Mouse (Mus musculus) MEL (cell line): Measurements from ENCODE around the gene Cbs. TPM values are rescaled to one million over a fixed set of nuclear protein-coding genes. Genes with fewer than 3 reads are reported as not detected.
A peak's percentile ranks its signal among the peaks of the same experiment; 100 is the strongest.

Experiments
- DNase-seq: peaks from one replicate; pipeline ENCODE4 v3.0.0; 2011; ENCODE audit warnings: low read depth, low spot score
- H3K27ac ChIP-seq: 2 replicates; pipeline ENCODE4 v1.5.1; 2012; ENCODE audit warnings: low read depth, mild to moderate bottlenecking, control low read depth, low read length, moderate library complexity; ENCODE audit not compliant: control insufficient read depth
- H3K27me3 ChIP-seq, 2 experiments: fragments of 150-350 bp in 1 of 2; sonication (generic) in 1 of 2; 2 replicates each; pipeline ENCODE4 v1.6.1; 2012; ENCODE audit warnings: low read length in 2 of 2, mild to moderate bottlenecking in 2 of 2, improper control_type of control experiment in 1 of 2, moderate library complexity in 1 of 2; ENCODE audit not compliant: insufficient read depth in 2 of 2, control insufficient read depth in 1 of 2
- H3K36me3 ChIP-seq, 2 experiments: 2 replicates each; pipeline ENCODE4 v1.6.1; 2012 to 2014; ENCODE audit warnings: low read length in 2 of 2, improper control_type of control experiment in 1 of 2, inconsistent platforms in 1 of 2, mild to moderate bottlenecking in 1 of 2; ENCODE audit not compliant: insufficient read depth in 2 of 2, control insufficient read depth in 1 of 2
- H3K4me1 ChIP-seq, 2 experiments: fragments of 150-350 bp in 1 of 2; sonication (generic) in 1 of 2; 2 replicates each; pipeline ENCODE4 v1.6.1; 2012; ENCODE audit warnings: low read length in 2 of 2, improper control_type of control experiment in 1 of 2, mild to moderate bottlenecking in 1 of 2; ENCODE audit not compliant: insufficient read depth in 2 of 2, control insufficient read depth in 1 of 2
- H3K4me3 ChIP-seq, 2 experiments: fragments of 150-350 bp in 1 of 2; sonication (generic) in 1 of 2; 2 replicates each; pipeline ENCODE4 v1.5.1; 2012; ENCODE audit warnings: low read depth in 2 of 2, low read length in 2 of 2, mild to moderate bottlenecking in 2 of 2, moderate library complexity in 2 of 2, control low read depth in 1 of 2, improper control_type of control experiment in 1 of 2; ENCODE audit not compliant: control insufficient read depth in 1 of 2, insufficient read depth in 1 of 2
- H3K79me2 ChIP-seq: 2 replicates; pipeline ENCODE4 v1.6.1; 2012; ENCODE audit warnings: mild to moderate bottlenecking, low read length, moderate library complexity; ENCODE audit not compliant: control insufficient read depth, poor library complexity, insufficient read depth
- H3K9ac ChIP-seq: 2 replicates; pipeline ENCODE4 v1.6.1; 2012; ENCODE audit warnings: low read depth, mild to moderate bottlenecking, control low read depth, low read length, moderate library complexity; ENCODE audit not compliant: control insufficient read depth, poor library complexity, severe bottlenecking
- H3K9me3 ChIP-seq: fragments of 150-350 bp; sonication (generic); replicated peaks from 2 replicates; pipeline ENCODE4 v1.6.1; 2012; ENCODE audit warnings: mild to moderate bottlenecking, low read length, improper control_type of control experiment, moderate library complexity; ENCODE audit not compliant: insufficient read depth
- CHD2 ChIP-seq: IDR thresholded peaks from 2 replicates; pipeline ENCODE4 v1.6.1; 2011; ENCODE audit warnings: low read length, improper control_type of control experiment
- CTCF ChIP-seq, 3 experiments: IDR thresholded peaks in 2 of 3; conservative IDR thresholded peaks in 1 of 3; 2 replicates each; pipeline ENCODE4 v1.5.1; 2011 to 2012; ENCODE audit warnings: low read length in 3 of 3, low read depth in 2 of 3, mild to moderate bottlenecking in 2 of 3, improper control_type of control experiment in 1 of 3, inconsistent platforms in 1 of 3, mixed read lengths in 1 of 3, moderate library complexity in 1 of 3; ENCODE audit not compliant: control insufficient read depth in 1 of 3, insufficient read depth in 1 of 3, poor library complexity in 1 of 3, severe bottlenecking in 1 of 3
- ETS1 ChIP-seq: IDR thresholded peaks from 2 replicates; pipeline ENCODE4 v1.6.1; 2012; ENCODE audit warnings: low read depth, mild to moderate bottlenecking, inconsistent platforms, low read length, improper control_type of control experiment, moderate library complexity
- JUND ChIP-seq: IDR thresholded peaks from 2 replicates; pipeline ENCODE4 v1.6.1; 2011; ENCODE audit warnings: low read depth, mild to moderate bottlenecking, improper control_type of control experiment, low read length
- MAFK ChIP-seq: IDR thresholded peaks from 2 replicates; pipeline ENCODE4 v1.6.1; 2011; ENCODE audit warnings: low read depth, mild to moderate bottlenecking, low read length, improper control_type of control experiment, borderline replicate concordance
- MAZ ChIP-seq: IDR thresholded peaks from 2 replicates; pipeline ENCODE4 v1.6.1; 2012; ENCODE audit warnings: low read depth, mild to moderate bottlenecking, inconsistent platforms, low read length, improper control_type of control experiment
- MYB ChIP-seq: IDR thresholded peaks from 2 replicates; pipeline ENCODE4 v1.6.1; 2011; ENCODE audit warnings: mild to moderate bottlenecking, low read depth, low read length, improper control_type of control experiment
- MYC ChIP-seq: IDR thresholded peaks from 2 replicates; pipeline ENCODE4 v1.6.1; 2011; ENCODE audit warnings: low read depth, mild to moderate bottlenecking, low read length, improper control_type of control experiment, moderate library complexity
- POLR2AphosphoS5 ChIP-seq: IDR thresholded peaks from 2 replicates; pipeline ENCODE4 v1.6.1; 2012; ENCODE audit warnings: low read depth, borderline replicate concordance, mild to moderate bottlenecking, inconsistent platforms, low read length, moderate library complexity, mixed read lengths
- TAL1 ChIP-seq: IDR thresholded peaks from 2 replicates; pipeline ENCODE4 v1.6.1; 2012; ENCODE audit warnings: mild to moderate bottlenecking, inconsistent platforms, low read length, moderate library complexity, mixed read lengths
- TBP ChIP-seq: IDR thresholded peaks from 2 replicates; pipeline ENCODE4 v1.8.0; 2011; ENCODE audit warnings: low read depth, low read length, improper control_type of control experiment
- ZNF384 ChIP-seq: IDR thresholded peaks from 2 replicates; pipeline ENCODE4 v1.6.1; 2012; ENCODE audit warnings: low read depth, mild to moderate bottlenecking, inconsistent platforms, low read length, improper control_type of control experiment
- polyA plus RNA-seq, 2 experiments: library from polyadenylated mRNA; stranded (reverse) in 1 of 2; unstranded in 1 of 2; fragments of >175 nt in 1 of 2; fragments of >200 nt in 1 of 2; gene quantifications; 2 replicates each; pipeline versions ENCODE4 v1.2.1 to v1.2.4; 2012; ENCODE audit warnings: low replicate concordance in 2 of 2, low read depth in 1 of 2; ENCODE audit not compliant: insufficient read length in 2 of 2, insufficient read depth in 1 of 2, missing spikeins in 1 of 2
- total RNA-seq: library from RNA; depleted of rRNA; stranded (reverse); fragments of 300-350 nt; gene quantifications from 2 replicates; pipeline ENCODE4 v1.2.3, GENCODE M21; 2012

Gene Cbs
- total and polyA plus RNA-seq, 3 experiments: 13.7 to 16.8 TPM; not detected in 1

GRCm38 (mm10) chr17:31571689-31572088 lies 65.3 kb downstream of the Cbs start:
- no peak overlapping the region for H3K9ac ChIP-seq
- H3K4me3 ChIP-seq: no peak overlapping the region
- no peaks in the 10 kb centered on the region for H3K27me3 ChIP-seq
- TF ChIP-seq CHD2: no peak
- peak in 1 of 3 experiments; percentile 11; a peak in 1 of 6 replicates for TF ChIP-seq CTCF (IDR thresholded peaks at IDR 0.05 in 2 of 3, conservative IDR thresholded peaks at IDR 0.05 in 1 of 3; ENCODE audit: control insufficient read depth in 1 of 3, insufficient read depth in 1 of 3, low read depth in 2 of 3, low read length in 3 of 3, poor library complexity in 1 of 3, severe bottlenecking in 1 of 3)
- peaks cover 0 to 14% of the 10 kb centered on the region in 2 experiments; a peak in 2 of 4 replicates for H3K36me3 ChIP-seq
- no peak for DNase-seq
- H3K27ac ChIP-seq: no peak overlapping the region
- peaks cover 0 to 11% of the 10 kb centered on the region in 2 experiments; a peak in 2 of 4 replicates for H3K4me1 ChIP-seq
- H3K79me2 ChIP-seq: peaks cover 19% of the 10 kb centered on the region
- H3K9me3 ChIP-seq: no peaks in the 10 kb centered on the region

DNA sequence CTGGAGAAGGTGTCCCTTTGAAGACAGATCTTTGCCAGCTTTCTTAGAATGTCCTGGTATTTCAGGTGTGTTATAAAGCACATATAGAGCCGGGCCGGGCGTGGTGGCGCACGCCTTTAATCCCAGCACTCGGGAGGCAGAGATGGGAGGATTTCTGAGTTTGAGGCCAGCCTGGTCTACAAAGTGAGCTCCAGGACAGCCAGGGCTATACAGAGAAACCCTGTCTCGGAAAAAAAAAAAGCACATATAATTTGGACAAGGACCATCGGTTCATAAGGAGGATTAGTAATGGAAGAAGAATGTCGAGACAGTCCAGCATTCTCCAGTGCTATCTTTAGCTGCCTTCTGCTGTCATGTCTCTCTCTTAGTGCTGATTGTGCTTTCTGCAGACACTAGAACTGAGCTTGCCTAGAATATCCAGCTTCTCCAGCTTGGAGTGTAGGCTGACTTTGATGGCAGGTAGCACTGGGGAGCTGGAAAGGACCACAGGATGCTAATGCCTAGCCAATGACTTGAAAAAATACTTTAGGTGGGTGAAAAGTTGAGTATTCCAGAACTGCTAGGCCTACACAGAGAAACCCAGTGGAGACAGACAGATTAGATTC lies 66.6 kb downstream of the Cbs start:
- peaks cover 0 to 18% of the 10 kb centered on the region in 2 experiments; a peak in 3 of 4 replicates for H3K4me1 ChIP-seq
- H3K9ac ChIP-seq: peak overlapping the region; percentile 50
- H3K79me2 ChIP-seq: peaks cover 32% of the 10 kb centered on the region
- H3K9me3 ChIP-seq: no peaks in the 10 kb centered on the region
- no peak for TF ChIP-seq ETS1
- TF ChIP-seq TAL1: no peak
- TF ChIP-seq MAFK: no peak
- peak overlapping the region; percentile 39; the same call in 1 of the 2 replicates for H3K27ac ChIP-seq
- H3K36me3 ChIP-seq: peaks cover 0 to 22% of the 10 kb centered on the region in 2 experiments; a peak in 2 of 4 replicates
- H3K4me3 ChIP-seq: no peak overlapping the region
- DNase-seq: peak; percentile 89
- no peaks in the 10 kb centered on the region for H3K27me3 ChIP-seq

GRCm38 (mm10) chr17:31569756-31570155 lies 67.3 kb downstream of the Cbs start:
- Histone ChIP-seq H3K36me3 (peaks cover 0 to 22% of the 10 kb centered on the region in 2 experiments; a peak in 2 of 4 replicates), H3K79me2 (peaks cover 35% of the 10 kb centered on the region), H3K4me3 (no peak overlapping the region), H3K9me3 (no peaks in the 10 kb centered on the region), H3K4me1 (peaks cover 0 to 18% of the 10 kb centered on the region in 2 experiments; a peak in 3 of 4 replicates)
- TF ChIP-seq ZNF384 (no peak), JUND (no peak), TBP (no peak), MYC (no peak), MYB (no peak), POLR2AphosphoS5 (no peak), MAZ (no peak)
- TF ChIP-seq, all 39 proteins: peak for 0
- DNase-seq: no peak
- Histone ChIP-seq H3K9ac (no peak overlapping the region), H3K27ac (no peak overlapping the region), H3K27me3 (no peaks in the 10 kb centered on the region)
